Mouse (Mus musculus) stomach, postnatal 0 days (tissue): ENCODE results near the gene Gm49318.

Source experiments
- CTCF ChIP-seq: IDR thresholded peaks from 2 replicates; pipeline ENCODE4 v1.5.1; 2016; ENCODE audit warnings: antibody characterized with exemption, low read depth, mild to moderate bottlenecking, moderate library complexity
- EP300 ChIP-seq: optimal IDR thresholded peaks from 2 replicates; pipeline ENCODE3; 2016; ENCODE audit warnings: antibody characterized with exemption

DNA sequence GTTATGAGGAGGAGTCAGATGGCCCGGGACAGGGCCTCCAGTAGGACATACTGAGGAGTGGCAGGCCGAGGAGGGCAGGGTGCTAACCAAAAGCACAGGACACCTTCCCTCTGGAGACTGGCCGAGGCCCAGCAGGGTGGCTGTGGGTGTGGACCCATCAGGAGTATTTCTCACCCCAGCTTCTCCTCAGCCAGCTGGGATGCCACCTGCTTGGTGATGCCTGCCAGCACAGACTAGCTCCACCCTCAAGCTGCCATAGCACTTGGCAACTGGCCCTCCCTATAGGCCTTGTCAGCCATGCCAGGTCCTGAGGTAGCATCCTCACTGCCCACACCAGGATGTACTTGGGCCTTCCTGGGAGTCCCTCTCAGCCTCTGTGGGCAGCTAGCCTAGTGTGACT lies 6.7 kb downstream of the Gm49318 start:
- TF ChIP-seq CTCF (no peak), EP300 (no peak)
